Mouse (Mus musculus) lung, postnatal 0 days (tissue): Measurements from ENCODE around the gene Cdr2l. TPM values are rescaled to one million over a fixed set of nuclear protein-coding genes. Genes with fewer than 3 reads are reported as not detected.

Experiments
- ATAC-seq: fragments of 200-750 bp; cut with Nextera tagmentation; 2 replicates; pipeline ENCODE4 v1.8.0; 2017; ENCODE audit warnings: moderate library complexity
- DNase-seq: peaks from one replicate; pipeline ENCODE4 v3.0.0-alpha.2; 2016; ENCODE audit warnings: low spot score
- H3K27ac ChIP-seq: fragments of 300-500 bp; sonication (generic); 2 replicates; pipeline ENCODE4 v1.5.1; 2014; ENCODE audit warnings: antibody characterized with exemption, mild to moderate bottlenecking, low read length, mixed read lengths
- H3K27me3 ChIP-seq: fragments of 300-500 bp; sonication (generic); replicated peaks from 2 replicates; pipeline ENCODE4 v1.6.1; 2014; ENCODE audit warnings: low read length, mixed read lengths; ENCODE audit not compliant: insufficient read depth
- H3K36me3 ChIP-seq: fragments of 300-500 bp; sonication (generic); 2 replicates; pipeline ENCODE4 v1.6.1; 2014; ENCODE audit warnings: low read length, mixed read lengths; ENCODE audit not compliant: insufficient read depth
- H3K4me1 ChIP-seq: fragments of 300-500 bp; sonication (generic); 2 replicates; pipeline ENCODE4 v1.6.1; 2014; ENCODE audit warnings: antibody characterized with exemption, low read depth, low read length, mixed read lengths; ENCODE audit not compliant: insufficient read depth
- H3K4me2 ChIP-seq: fragments of 300-500 bp; sonication (generic); replicated peaks from 2 replicates; pipeline ENCODE4 v1.6.1; 2014; ENCODE audit warnings: low read depth, mild to moderate bottlenecking, low read length, moderate library complexity, mixed read lengths
- H3K4me3 ChIP-seq: fragments of 300-500 bp; sonication (generic); 2 replicates; pipeline ENCODE4 v1.5.1; 2014; ENCODE audit warnings: low read depth, low read length
- H3K9ac ChIP-seq: fragments of 300-500 bp; sonication (generic); replicated peaks from 2 replicates; pipeline ENCODE4 v1.6.1; 2014; ENCODE audit warnings: low read depth, mild to moderate bottlenecking
- H3K9me3 ChIP-seq: fragments of 300-500 bp; sonication (generic); 2 replicates; pipeline ENCODE4 v1.6.1; 2016; ENCODE audit warnings: low read length, mixed read lengths
- CTCF ChIP-seq: IDR thresholded peaks from 2 replicates; pipeline ENCODE4 v1.5.1; 2016; ENCODE audit warnings: antibody characterized with exemption, mild to moderate bottlenecking
- EP300 ChIP-seq: IDR thresholded peaks from 2 replicates; pipeline ENCODE4 v1.6.1; 2016; ENCODE audit warnings: antibody characterized with exemption, mild to moderate bottlenecking, control low read depth
- WGBS: fragments of 180-500 bp; shearing (Covaris S2); extraction: QIAGEN DNeasy Blood & Tissue Kit; methylation state at CpG from one replicate; pipeline ENCODE4 v1.1.7; 2014; 5-methylcytosine and 5-hydroxymethylcytosine counted together
- polyA plus RNA-seq: library from polyadenylated mRNA; unstranded; fragments of >200 nt; fragmentation: Nextera tagmentation; extraction: Ambion mirVana; gene quantifications from 2 replicates; pipeline ENCODE4 v1.2.1, GENCODE M21; 2015

The Cdr2l gene
- polyA plus RNA-seq, 1 experiment from 2014 or later = 14.0 TPM

DNA sequence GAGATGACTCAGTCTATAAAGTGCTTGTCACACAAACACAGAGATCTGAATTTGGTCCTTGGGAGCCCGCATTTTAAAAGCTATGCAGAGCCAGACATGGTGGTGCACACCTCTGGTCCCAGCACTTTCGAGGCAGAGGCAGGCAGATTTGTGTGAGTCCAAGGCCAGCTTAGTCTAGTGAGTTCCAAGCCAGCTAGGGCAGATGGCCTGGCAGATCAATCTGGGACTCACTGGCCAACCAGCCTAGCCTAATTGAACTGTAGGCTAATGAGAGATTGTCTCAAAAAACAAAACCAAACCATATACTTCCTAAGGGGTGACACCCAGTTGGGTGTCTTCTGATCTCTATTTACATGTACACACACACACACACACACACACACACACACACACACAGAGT is 40.5 kb upstream of the Cdr2l start:
- H3K9ac ChIP-seq = no peak overlapping the region
- 0 out of 2 replicates have a peak, but pooled peaks cover 3% of the 10 kb centered on the region for H3K27me3 ChIP-seq
- no peak overlapping the region for H3K27ac ChIP-seq
- ATAC-seq (no peak), DNase-seq (no peak)
- H3K4me3 ChIP-seq = no peak overlapping the region
- H3K4me2 ChIP-seq = no peak overlapping the region
- no peaks in the 10 kb centered on the region for H3K4me1 ChIP-seq
- no peaks in the 10 kb centered on the region for H3K36me3 ChIP-seq
- 51% methylated on average over 2 of the region's 2 CpGs for WGBS
- no peaks in the 10 kb centered on the region for H3K9me3 ChIP-seq
- no peak for TF ChIP-seq EP300
- TF ChIP-seq CTCF = no peak

DNA sequence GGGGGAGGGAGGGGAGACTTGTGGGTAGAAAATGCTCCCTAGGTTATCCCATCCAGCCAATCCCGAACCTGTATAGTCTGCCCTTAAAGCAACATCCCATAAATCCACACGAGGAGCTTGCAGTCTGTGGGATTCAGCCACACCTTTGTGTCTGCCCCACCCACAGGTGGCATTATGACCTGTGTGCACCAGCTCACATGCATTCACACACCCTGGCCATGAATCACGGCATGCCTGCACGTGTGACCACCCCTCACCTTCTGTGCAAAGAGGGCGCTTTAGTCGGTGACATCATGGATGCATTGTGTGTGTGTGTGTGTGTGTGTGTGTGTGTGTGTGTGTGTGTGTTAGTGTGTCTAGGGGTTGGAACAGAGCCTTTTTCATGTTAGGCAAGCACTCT is 39.9 kb upstream of the Cdr2l start:
- H3K9ac ChIP-seq = no peak overlapping the region
- H3K27ac ChIP-seq = no peak overlapping the region
- no peak for TF ChIP-seq CTCF
- H3K4me2 ChIP-seq = no peak overlapping the region
- H3K27me3 ChIP-seq = no peaks in the 10 kb centered on the region
- H3K9me3 ChIP-seq = no peaks in the 10 kb centered on the region
- 64% methylated on average over 6 of the region's 6 CpGs for WGBS
- no peak overlapping the region for H3K4me3 ChIP-seq
- no peaks in the 10 kb centered on the region for H3K4me1 ChIP-seq
- ATAC-seq (no peak), DNase-seq (no peak)
- H3K36me3 ChIP-seq = no peaks in the 10 kb centered on the region

DNA sequence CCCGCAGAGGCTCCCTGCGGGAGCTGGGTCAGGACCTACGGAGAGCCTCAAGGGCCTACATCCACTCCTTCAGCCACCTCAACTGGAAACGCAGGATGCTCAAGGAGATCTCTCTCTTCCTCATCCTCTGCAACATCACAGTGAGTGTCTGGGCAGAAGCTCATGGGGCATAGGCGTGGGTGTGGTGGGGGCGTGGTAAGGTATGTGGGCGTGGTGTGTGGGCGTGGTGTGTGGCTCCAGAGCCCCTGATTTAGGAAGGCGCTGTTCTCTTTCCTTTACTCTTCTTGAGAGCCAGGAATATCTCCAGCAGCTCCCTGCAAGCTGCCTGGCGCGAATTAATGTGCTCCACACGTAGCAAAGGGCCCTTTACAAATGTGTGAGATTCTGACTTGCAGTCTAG is 36.7 kb upstream of the Cdr2l start:
- 13% methylated on average over 11 of the region's 12 CpGs for WGBS
- TF ChIP-seq CTCF (no peak), EP300 (no peak)
- H3K4me3 ChIP-seq = no peak overlapping the region
- H3K27me3 ChIP-seq = 0 out of 2 replicates have a peak, but pooled peaks cover 4% of the 10 kb centered on the region
- no peaks in the 10 kb centered on the region for H3K36me3 ChIP-seq
- no peaks in the 10 kb centered on the region for H3K9me3 ChIP-seq
- no peak for DNase-seq
- H3K9ac ChIP-seq = no peak overlapping the region
- H3K4me2 ChIP-seq = no peak overlapping the region
- ATAC-seq = no peak
- H3K27ac ChIP-seq = no peak overlapping the region
- H3K4me1 ChIP-seq = no peaks in the 10 kb centered on the region

DNA sequence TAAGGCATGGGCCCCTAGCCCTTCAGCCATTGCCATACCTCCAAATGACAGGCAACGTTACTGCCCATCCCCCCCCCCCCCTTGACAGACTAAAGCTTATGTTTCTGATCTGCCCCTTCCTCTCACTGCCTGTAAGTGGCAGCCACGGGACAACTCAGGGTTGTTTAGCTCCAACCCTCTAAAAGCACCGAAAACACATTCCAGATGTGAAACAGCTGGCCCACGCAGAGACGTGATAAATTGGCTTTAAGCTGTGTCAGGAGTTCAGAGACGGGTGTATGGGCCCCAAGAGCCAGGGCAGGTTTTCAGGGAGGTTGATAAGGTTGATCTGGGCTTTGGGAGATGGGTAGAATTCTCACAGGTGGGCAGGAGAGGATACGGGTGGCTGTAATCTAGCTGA is 36.2 kb upstream of the Cdr2l start:
- no peak overlapping the region for H3K4me2 ChIP-seq
- H3K4me1 ChIP-seq = no peaks in the 10 kb centered on the region
- H3K27me3 ChIP-seq = 0 out of 2 replicates have a peak, but pooled peaks cover 4% of the 10 kb centered on the region
- TF ChIP-seq EP300 (no peak), CTCF (no peak)
- ATAC-seq (no peak), DNase-seq (no peak)
- WGBS = 30% methylated on average over 7 of the region's 7 CpGs
- H3K4me3 ChIP-seq = no peak overlapping the region
- no peaks in the 10 kb centered on the region for H3K36me3 ChIP-seq
- H3K9me3 ChIP-seq = no peaks in the 10 kb centered on the region
- H3K27ac ChIP-seq = no peak overlapping the region
- H3K9ac ChIP-seq = no peak overlapping the region

DNA sequence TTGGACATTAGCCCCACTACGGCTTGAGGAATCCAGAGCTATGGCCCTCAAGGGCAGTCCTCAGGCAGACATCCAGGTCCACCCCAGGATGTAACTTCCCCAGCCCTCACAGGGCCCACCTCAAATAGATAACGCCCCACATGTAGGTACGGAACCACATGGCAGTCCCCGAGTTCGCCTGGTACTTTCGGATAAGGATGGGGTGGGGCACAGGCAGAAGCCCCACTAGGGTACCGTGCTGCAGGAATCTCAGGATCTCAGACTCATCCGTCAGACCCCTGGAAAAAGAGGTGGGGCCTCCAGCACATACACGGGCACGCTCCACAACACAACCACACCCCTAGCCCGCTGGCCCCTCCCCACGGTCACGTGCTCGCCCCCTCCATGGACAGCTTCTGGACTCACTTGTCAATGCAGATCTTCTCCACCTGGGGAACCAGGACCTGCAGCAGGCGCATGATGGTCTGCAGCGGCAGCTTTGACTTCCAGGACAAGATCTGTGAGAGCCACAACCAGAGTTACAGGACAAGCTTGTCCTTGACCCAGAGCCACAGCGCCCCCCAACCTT is 33.0 kb upstream of the Cdr2l start:
- ATAC-seq = no peak
- Histone ChIP-seq H3K9ac (no peak overlapping the region), H3K4me3 (no peak overlapping the region), H3K4me2 (no peak overlapping the region), H3K27ac (no peak overlapping the region), H3K9me3 (no peaks in the 10 kb centered on the region), H3K36me3 (peaks cover 3% of the 10 kb centered on the region; the same call in 1 of the 2 replicates), H3K27me3 (0 out of 2 replicates have a peak, but pooled peaks cover 4% of the 10 kb centered on the region), H3K4me1 (no peaks in the 10 kb centered on the region)
- 39% methylated on average over 17 of the region's 17 CpGs for WGBS
- TF ChIP-seq EP300 = no peak
- TF ChIP-seq CTCF = no peak
- DNase-seq = no peak

DNA sequence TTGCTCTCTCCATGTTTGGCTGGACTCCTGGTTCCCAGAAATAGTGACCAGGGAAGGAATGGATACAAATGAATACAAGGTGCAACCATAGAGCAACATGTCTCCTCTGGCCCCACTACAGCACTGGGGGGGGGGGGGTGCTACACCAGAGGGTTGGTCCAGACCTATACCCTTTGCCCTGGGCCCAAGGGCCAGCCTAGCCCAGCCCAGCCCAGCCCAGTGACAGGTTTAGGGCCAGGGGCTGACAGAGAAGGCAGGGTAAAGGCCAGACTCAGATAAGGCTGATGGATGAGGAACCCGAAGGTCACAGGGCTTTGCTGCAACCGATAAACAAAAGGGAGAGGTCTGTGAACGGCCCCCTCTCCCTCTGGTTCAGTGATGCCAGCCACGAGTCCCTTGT is 31.7 kb upstream of the Cdr2l start:
- 24% methylated on average over 3 of the region's 4 CpGs for WGBS
- Histone ChIP-seq H3K4me3 (no peak overlapping the region), H3K27ac (no peak overlapping the region), H3K9ac (no peak overlapping the region), H3K4me2 (no peak overlapping the region), H3K36me3 (peaks cover 3% of the 10 kb centered on the region; the same call in 1 of the 2 replicates), H3K27me3 (0 out of 2 replicates have a peak, but pooled peaks cover 4% of the 10 kb centered on the region), H3K9me3 (no peaks in the 10 kb centered on the region), H3K4me1 (no peaks in the 10 kb centered on the region)
- ATAC-seq (no peak), DNase-seq (no peak)
- TF ChIP-seq EP300 = no peak
- TF ChIP-seq CTCF = no peak

DNA sequence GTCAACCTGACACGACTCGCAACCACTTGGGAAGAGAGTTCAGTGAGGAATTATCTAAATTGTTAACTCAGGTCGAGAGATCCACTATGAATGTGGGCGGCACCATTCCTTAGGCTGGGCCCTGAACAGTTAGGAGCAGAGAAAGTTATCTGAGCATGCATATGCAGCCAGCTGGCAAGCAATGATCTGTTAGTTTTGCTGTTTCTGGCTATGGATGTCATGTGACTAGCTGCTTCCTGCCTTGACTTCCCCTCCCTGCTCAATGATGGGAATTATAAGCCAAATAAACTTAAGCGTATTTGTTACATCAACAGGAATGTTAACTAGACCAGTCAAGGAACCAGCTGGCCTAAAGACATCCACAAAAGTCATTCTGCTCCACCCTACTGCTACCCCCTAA is 28.3 kb upstream of the Cdr2l start:
- DNase-seq (no peak), ATAC-seq (no peak)
- no peak overlapping the region for H3K4me3 ChIP-seq
- no peak overlapping the region for H3K4me2 ChIP-seq
- no peaks in the 10 kb centered on the region for H3K4me1 ChIP-seq
- no peak overlapping the region for H3K27ac ChIP-seq
- H3K9ac ChIP-seq = no peak overlapping the region
- no peaks in the 10 kb centered on the region for H3K9me3 ChIP-seq
- no peak for TF ChIP-seq EP300
- TF ChIP-seq CTCF = no peak
- peaks cover 3% of the 10 kb centered on the region; the same call in 1 of the 2 replicates for H3K36me3 ChIP-seq
- WGBS = 83% methylated on average over 5 of the region's 5 CpGs
- no peaks in the 10 kb centered on the region for H3K27me3 ChIP-seq
